Mouse (Mus musculus) heart, embryonic 16.5 days (tissue): ENCODE results near the gene Gpr68. TPM values are rescaled to one million over a fixed set of nuclear protein-coding genes. Genes with fewer than 3 reads are reported as not detected.

Experiments
- ATAC-seq: fragments of 200-750 bp; cut with Nextera tagmentation; replicated peaks from 2 replicates; pipeline ENCODE4 v1.8.0; 2017; ENCODE audit warnings: moderate number of reproducible peaks; ENCODE audit not compliant: insufficient read depth, low FRiP score; ENCODE audit errors: extremely low read depth
- H3K27ac ChIP-seq: fragments of 300-500 bp; sonication (generic); 2 replicates; pipeline ENCODE4 v1.5.1; 2014; ENCODE audit warnings: mild to moderate bottlenecking, low read length, control low read depth, moderate library complexity
- H3K27me3 ChIP-seq: fragments of 300-500 bp; sonication (generic); 2 replicates; pipeline ENCODE4 v1.6.1; 2014; ENCODE audit warnings: low read length, mixed read lengths; ENCODE audit not compliant: control insufficient read depth, insufficient read depth
- H3K36me3 ChIP-seq: fragments of 300-500 bp; sonication (generic); 2 replicates; pipeline ENCODE4 v1.6.1; 2014; ENCODE audit not compliant: control insufficient read depth, insufficient read depth
- H3K4me1 ChIP-seq: fragments of 300-500 bp; sonication (generic); 2 replicates; pipeline ENCODE4 v1.6.1; 2014; ENCODE audit warnings: low read length, mixed read lengths; ENCODE audit not compliant: control insufficient read depth, insufficient read depth
- H3K4me2 ChIP-seq: fragments of 300-500 bp; sonication (generic); 2 replicates; pipeline ENCODE4 v1.6.1; 2014; ENCODE audit warnings: low read depth, mild to moderate bottlenecking, control low read depth, low read length
- H3K4me3 ChIP-seq: fragments of 300-500 bp; sonication (generic); 2 replicates; pipeline ENCODE4 v1.5.1; 2014; ENCODE audit warnings: mild to moderate bottlenecking, control low read depth, low read length
- H3K9ac ChIP-seq: fragments of 300-500 bp; sonication (generic); 2 replicates; pipeline ENCODE4 v1.6.1; 2014; ENCODE audit warnings: low read length, control low read depth
- H3K9me3 ChIP-seq: fragments of 300-500 bp; sonication (generic); replicated peaks from 2 replicates; pipeline ENCODE4 v1.6.1; 2016; ENCODE audit warnings: low read length; ENCODE audit not compliant: control insufficient read depth
- WGBS: fragments of 180-500 bp; shearing (Covaris S2); extraction: QIAGEN DNeasy Blood & Tissue Kit; methylation state at CpG from one replicate; pipeline ENCODE4 v1.1.7; 2014; 5-methylcytosine and 5-hydroxymethylcytosine counted together
- polyA plus RNA-seq: library from polyadenylated mRNA; unstranded; fragments of >200 nt; fragmentation: Nextera tagmentation; extraction: Ambion mirVana; gene quantifications from 2 replicates; pipeline ENCODE4 v1.2.1, GENCODE M21; 2015

The Gpr68 gene
- polyA plus RNA-seq, 1 experiment from 2014 or later, result 8.7 TPM

DNA sequence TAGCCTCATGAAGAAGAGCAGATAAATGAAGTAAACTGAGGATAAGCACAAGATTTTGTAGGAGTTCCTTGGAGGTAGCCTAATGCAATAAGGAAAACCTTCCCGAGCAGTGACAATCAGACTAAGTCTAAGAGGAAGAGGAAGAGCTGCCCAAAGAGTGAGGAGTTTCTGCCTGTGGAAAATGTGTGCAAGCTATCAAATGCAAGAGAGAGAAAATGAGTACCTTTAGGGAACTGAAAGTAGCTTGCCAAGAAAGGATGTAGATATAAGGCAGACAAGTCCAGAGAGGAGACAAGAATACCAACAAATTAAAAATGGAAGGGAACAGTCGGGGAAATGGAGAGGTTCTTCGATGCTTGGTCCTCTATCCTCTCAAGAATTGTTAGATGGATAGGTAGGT, 22.4 kb downstream of the Gpr68 start:
- Histone ChIP-seq H3K4me3 (no peak overlapping the region), H3K4me1 (0 out of 2 replicates have a peak, but pooled peaks cover 2% of the 10 kb centered on the region), H3K9ac (no peak overlapping the region), H3K4me2 (no peak overlapping the region), H3K36me3 (no peaks in the 10 kb centered on the region), H3K9me3 (no peaks in the 10 kb centered on the region; the same call in 1 of the 2 replicates), H3K27ac (no peak overlapping the region), H3K27me3 (no peaks in the 10 kb centered on the region)
- 80% methylated on average over 3 of the region's 3 CpGs for WGBS
- ATAC-seq, result no peak

DNA sequence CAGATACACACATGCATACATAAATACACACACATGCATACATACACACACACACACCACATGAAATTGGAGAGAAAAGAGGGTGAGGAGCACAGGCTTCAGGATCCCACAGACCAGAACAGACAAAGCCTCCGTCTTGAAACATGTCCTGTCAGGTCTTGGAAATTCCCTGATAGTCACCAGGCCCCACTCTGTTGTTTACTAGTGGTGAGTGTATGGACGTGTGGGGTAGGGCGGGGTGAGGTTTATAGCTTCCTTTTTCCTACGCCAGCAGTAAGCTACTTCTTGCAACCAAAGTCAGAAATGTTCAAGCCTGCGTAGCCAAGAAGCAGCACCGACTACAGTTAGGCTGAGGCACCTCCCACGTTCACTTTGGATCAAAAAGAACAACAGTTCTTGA, 24.8 kb downstream of the Gpr68 start:
- H3K4me1 ChIP-seq, result 0 out of 2 replicates have a peak, but pooled peaks cover 2% of the 10 kb centered on the region
- H3K9me3 ChIP-seq, result no peaks in the 10 kb centered on the region
- no peaks in the 10 kb centered on the region for H3K36me3 ChIP-seq
- WGBS, result 60% methylated on average over 7 of the region's 7 CpGs
- no peak overlapping the region; the same call in 1 of the 2 replicates for H3K27ac ChIP-seq
- H3K4me3 ChIP-seq, result no peak overlapping the region
- no peak for ATAC-seq
- no peaks in the 10 kb centered on the region for H3K27me3 ChIP-seq
- no peak overlapping the region for H3K9ac ChIP-seq
- H3K4me2 ChIP-seq, result no peak overlapping the region

- no peak overlapping the region for H3K4me2 ChIP-seq
- no peaks in the 10 kb centered on the region for H3K27me3 ChIP-seq
- H3K4me3 ChIP-seq, result no peak overlapping the region
- ATAC-seq, result no peak
- 89% methylated on average over 16 of the region's 16 CpGs for WGBS
- no peaks in the 10 kb centered on the region for H3K9me3 ChIP-seq
- no peaks in the 10 kb centered on the region for H3K36me3 ChIP-seq
- no peak overlapping the region for H3K27ac ChIP-seq
- H3K4me1 ChIP-seq, result no peaks in the 10 kb centered on the region
- no peak overlapping the region for H3K9ac ChIP-seq
Observed at GRCm38 (mm10) chr12:100878556-100878955, 29.4 kb downstream of the Gpr68 start.

GRCm38 (mm10) chr12:100877936-100878335, 30.1 kb downstream of the Gpr68 start:
- no peaks in the 10 kb centered on the region for H3K4me1 ChIP-seq

DNA sequence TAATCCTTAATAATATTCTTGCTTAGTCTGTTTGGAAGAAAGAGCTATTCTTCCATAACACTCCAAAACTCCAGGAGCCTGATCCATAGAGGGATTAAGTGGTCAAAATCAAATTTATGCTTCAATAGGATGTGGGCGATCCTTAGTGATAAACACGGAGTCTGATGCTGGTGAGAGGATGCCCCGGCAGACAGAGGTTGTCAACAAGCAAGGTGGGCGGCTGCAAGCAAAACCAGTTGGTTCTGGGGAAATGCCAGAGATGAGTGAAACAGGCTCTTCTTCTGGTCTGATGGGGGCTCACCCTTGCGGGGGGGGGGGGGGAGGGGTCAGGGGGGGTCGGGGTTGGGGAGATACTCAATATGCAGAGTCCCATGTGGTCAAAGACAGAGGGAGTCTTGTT, 32.0 kb downstream of the Gpr68 start:
- no peak overlapping the region for H3K9ac ChIP-seq
- no peaks in the 10 kb centered on the region for H3K27me3 ChIP-seq
- no peak overlapping the region for H3K4me2 ChIP-seq
- no peaks in the 10 kb centered on the region for H3K36me3 ChIP-seq
- H3K9me3 ChIP-seq, result no peaks in the 10 kb centered on the region
- ATAC-seq, result no peak
- H3K4me3 ChIP-seq, result no peak overlapping the region
- WGBS, result 84% methylated on average over 5 of the region's 6 CpGs
- no peaks in the 10 kb centered on the region for H3K4me1 ChIP-seq
- no peak overlapping the region for H3K27ac ChIP-seq

More at GRCm38 (mm10) chr12:100877936-100878335, 30.1 kb downstream of the Gpr68 start:
- Histone ChIP-seq H3K9me3 (no peaks in the 10 kb centered on the region), H3K4me3 (no peak overlapping the region), H3K4me2 (no peak overlapping the region), H3K27me3 (no peaks in the 10 kb centered on the region), H3K9ac (no peak overlapping the region), H3K27ac (no peak overlapping the region), H3K36me3 (no peaks in the 10 kb centered on the region)
- 64% methylated on average over 6 of the region's 6 CpGs for WGBS
- no peak; the same call in 1 of the 2 replicates for ATAC-seq

- Histone ChIP-seq H3K27ac (no peak overlapping the region), H3K9me3 (no peaks in the 10 kb centered on the region), H3K9ac (no peak overlapping the region), H3K4me2 (no peak overlapping the region), H3K27me3 (no peaks in the 10 kb centered on the region), H3K36me3 (no peaks in the 10 kb centered on the region), H3K4me1 (no peaks in the 10 kb centered on the region), H3K4me3 (no peak overlapping the region)
- WGBS, result 59% methylated on average over 3 of the region's 3 CpGs
- no peak for ATAC-seq
Observed at GRCm38 (mm10) chr12:100875553-100875952, 32.4 kb downstream of the Gpr68 start.

DNA sequence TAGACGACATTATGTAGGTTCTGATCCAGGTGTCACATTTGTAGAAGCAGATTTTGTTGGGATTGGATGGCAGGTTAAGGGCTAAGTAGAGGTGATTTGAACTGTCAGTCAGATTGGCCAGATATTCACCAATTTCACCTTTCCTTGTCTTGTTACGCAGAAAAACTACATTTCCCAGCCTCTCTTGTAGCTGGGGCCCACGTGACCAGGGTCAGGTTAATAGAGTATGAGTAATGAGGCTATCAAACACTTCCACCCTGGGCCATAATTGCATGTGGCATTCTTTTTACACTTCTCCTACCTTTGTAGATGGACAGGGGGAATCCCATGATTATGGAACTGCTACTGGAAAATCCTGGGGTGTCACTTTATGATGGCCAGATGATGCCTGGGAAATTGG, 34.4 kb downstream of the Gpr68 start:
- Histone ChIP-seq H3K9ac (no peak overlapping the region), H3K36me3 (no peaks in the 10 kb centered on the region), H3K4me2 (no peak overlapping the region), H3K4me3 (no peak overlapping the region), H3K4me1 (no peaks in the 10 kb centered on the region), H3K27ac (no peak overlapping the region), H3K27me3 (no peaks in the 10 kb centered on the region), H3K9me3 (peaks cover 5% of the 10 kb centered on the region; the same call in 1 of the 2 replicates)
- WGBS, result 80% methylated on average over 3 of the region's 3 CpGs
- ATAC-seq, result no peak

GRCm38 (mm10) chr12:100871841-100872240, 36.2 kb downstream of the Gpr68 start:
- Histone ChIP-seq H3K4me2 (no peak overlapping the region), H3K4me3 (no peak overlapping the region), H3K4me1 (no peaks in the 10 kb centered on the region), H3K36me3 (no peaks in the 10 kb centered on the region), H3K27me3 (no peaks in the 10 kb centered on the region), H3K9ac (no peak overlapping the region), H3K9me3 (peaks cover 5% of the 10 kb centered on the region; the same call in 1 of the 2 replicates), H3K27ac (no peak overlapping the region)
- no peak for ATAC-seq
- WGBS, result 68% methylated on average over 2 of the region's 2 CpGs

DNA sequence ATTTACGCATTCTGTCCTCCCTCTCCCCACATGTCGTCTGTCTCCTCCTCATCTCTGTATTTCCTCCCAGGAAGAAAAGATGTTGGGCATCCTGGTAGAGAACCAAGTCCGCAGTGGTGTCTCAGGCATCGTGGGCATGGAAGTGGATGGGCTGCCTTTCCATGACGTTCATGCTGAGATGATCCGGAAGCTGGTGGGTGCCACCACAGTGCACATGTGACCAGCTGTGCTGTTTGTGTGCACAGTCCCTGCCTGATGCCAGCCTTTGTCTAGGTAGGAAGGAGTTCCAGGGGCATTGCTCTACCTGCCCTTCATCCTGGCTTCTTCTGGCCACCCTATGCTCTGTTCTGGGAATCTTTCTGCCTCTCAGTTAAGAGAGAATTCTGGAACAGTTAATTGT, 36.8 kb downstream of the Gpr68 start:
- 90% methylated on average over 6 of the region's 6 CpGs for WGBS

More for the DNA sequence above, 36.8 kb downstream of the Gpr68 start:
- Histone ChIP-seq H3K36me3 (no peaks in the 10 kb centered on the region), H3K4me2 (no peak overlapping the region), H3K27ac (no peak overlapping the region), H3K4me1 (no peaks in the 10 kb centered on the region), H3K27me3 (no peaks in the 10 kb centered on the region), H3K4me3 (no peak overlapping the region), H3K9me3 (peaks cover 5% of the 10 kb centered on the region; the same call in 1 of the 2 replicates), H3K9ac (no peak overlapping the region)
- no peak for ATAC-seq
